Mouse (Mus musculus): ENCODE measurements around the gene Timp1. TPM values are rescaled to one million over a fixed set of nuclear protein-coding genes. Genes with fewer than 3 reads are reported as not detected.

Gene Timp1
- under 1 TPM in 1 of 2 experiments, not detected in 1; 0.64 TPM for total RNA-seq (2023)

DNA sequence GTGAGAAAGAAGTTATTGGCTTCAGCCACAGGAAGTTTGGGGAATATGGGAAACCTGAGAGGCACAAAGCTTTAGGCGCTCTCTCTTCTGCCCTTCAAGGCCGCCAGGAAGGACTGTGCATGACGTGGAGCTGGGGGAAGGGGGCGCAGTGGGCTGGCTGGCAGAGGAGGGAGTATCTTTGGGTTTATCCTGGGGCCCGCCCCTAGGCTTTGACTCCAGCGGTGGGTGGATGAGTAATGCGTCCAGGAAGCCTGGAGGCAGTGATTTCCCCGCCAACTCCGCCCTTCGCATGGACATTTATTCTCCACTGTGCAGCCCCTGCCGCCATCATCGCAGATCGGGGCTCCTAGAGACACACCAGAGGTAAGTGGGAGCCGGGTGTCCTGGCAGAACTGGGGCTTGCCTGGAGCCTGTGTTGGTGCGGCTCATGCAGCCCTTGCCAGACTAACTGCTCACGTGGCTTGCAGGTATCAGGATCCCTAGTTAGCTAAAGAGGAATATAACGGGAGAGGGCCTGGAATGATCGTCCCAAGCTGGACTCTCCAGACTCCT, at the start of gene Timp1:
Timp1 (plus strand) TSS at position 205 of the 552 bp plus-strand sequence.

GRCm38 (mm10) chrX:20920844-20921364, 50.9 kb downstream of the Timp1 start, which contains the start of gene Syn1:
Syn1 (minus strand) TSS chrX:20921004.

Other genes starting within 250 kb of the Timp1 start
- gene Uba1, start 211.8 kb upstream of the Timp1 start, total RNA-seq (2023), result 100 to 1,000 TPM; 190 to 192 TPM
- gene Cdk16, start 182.2 kb upstream of the Timp1 start, total RNA-seq (2023), result 10 to 100 TPM; 39.5 to 42.3 TPM
- 1 to 10 TPM; 4.8 to 5.3 TPM for gene Usp11, start 166.3 kb upstream of the Timp1 start, total RNA-seq (2023)
- 10 to 100 TPM; 51.7 to 59.3 TPM for gene Araf, start 72.4 kb upstream of the Timp1 start, total RNA-seq (2023)
- gene Syn1, start 50.8 kb downstream of the Timp1 start, total RNA-seq (2023), result 1 to 10 TPM; 1.4 to 1.8 TPM
- gene Cfp, start 61.4 kb downstream of the Timp1 start, total RNA-seq (2023), result 100 to 1,000 TPM; 228 to 255 TPM
- 10 to 100 TPM; 11.3 to 13.0 TPM for gene Elk1, start 80.4 kb downstream of the Timp1 start, total RNA-seq (2023)
- gene Uxt, start 91.9 kb downstream of the Timp1 start, total RNA-seq (2023), result 10 to 100 TPM; 20.3 to 25.0 TPM
- 10 to 100 TPM; 11.4 to 12.8 TPM for gene Zfp182, start 192.2 kb downstream of the Timp1 start, total RNA-seq (2023)
- gene Spaca5, start 198.2 kb downstream of the Timp1 start, total RNA-seq (2023), result not detected
- under 1 TPM in 1 of 2 experiments, not detected in 1; 0.07 TPM for gene Zfp300, start 219.4 kb downstream of the Timp1 start, total RNA-seq (2023)
- gene Ssxa1, start 245.7 kb downstream of the Timp1 start, total RNA-seq (2023), result not detected